Mouse (Mus musculus): ENCODE data around the gene Rab43. TPM values are rescaled to one million over a fixed set of nuclear protein-coding genes. Genes with fewer than 3 reads are reported as not detected.

The Rab43 gene
- total RNA-seq (2012; rRNA removed) = 3.1 and 4.0 TPM in 2 replicates
- polyA plus RNA-seq (2012; ENCODE audit: insufficient read depth in 1 of 2, insufficient read length in 2 of 2, low read depth in 1 of 2, low replicate concordance in 2 of 2, missing spikeins in 1 of 2) = 10 to 100 TPM in 1 of 2 experiments, not detected in 1; 13.2 TPM

- Histone ChIP-seq H3K36me3 (ENCODE audit: control insufficient read depth in 1 of 2, insufficient read depth in 2 of 2, low read length in 2 of 2) (peaks cover 2 to 24% of the 10 kb centered on the region in 2 experiments), H3K4me1 (ENCODE audit: control insufficient read depth in 1 of 2, insufficient read depth in 2 of 2, low read length in 2 of 2) (peaks cover 7 to 16% of the 10 kb centered on the region in 2 experiments; a peak in 2 of 4 replicates)
- TF ChIP-seq NELFE (IDR thresholded peaks at IDR 0.05; ENCODE audit: low read depth, low read length) (peak; percentile 54), UBTF (IDR thresholded peaks at IDR 0.05; ENCODE audit: borderline replicate concordance, insufficient read depth, low read depth, low read length) (peak; percentile 72; the same call in 1 of the 2 replicates), CTCF (IDR thresholded peaks at IDR 0.05 in 2 of 3, conservative IDR thresholded peaks at IDR 0.05 in 1 of 3; ENCODE audit: control insufficient read depth in 1 of 3, insufficient read depth in 1 of 3, low read depth in 2 of 3, low read length in 3 of 3, poor library complexity in 1 of 3, severe bottlenecking in 1 of 3) (0 out of 6 replicates have a peak, but pooled peaks of 1 of the 3 experiments have one; percentile 14), POLR2AphosphoS2 (IDR thresholded peaks at IDR 0.05; ENCODE audit: low read length) (no peak; the same call in 1 of the 2 replicates), POLR2A (IDR thresholded peaks at IDR 0.05; ENCODE audit: control insufficient read depth in 1 of 2, insufficient read depth in 1 of 2, low read depth in 1 of 2, low read length in 2 of 2, poor library complexity in 1 of 2) (peak; percentile 56 to 62; a peak in 3 of 4 replicates), TCF12 (IDR thresholded peaks at IDR 0.05; ENCODE audit: low read depth, low read length) (peak; percentile 41; the same call in 1 of the 2 replicates), MAZ (IDR thresholded peaks at IDR 0.05; ENCODE audit: low read depth, low read length) (peak; percentile 66; the same call in 1 of the 2 replicates), RCOR1 (IDR thresholded peaks at IDR 0.05; ENCODE audit: low read depth, low read length) (0 out of 2 replicates have a peak, but pooled peaks have one; percentile 1), CHD2 (IDR thresholded peaks at IDR 0.05; ENCODE audit: low read length) (no peak), ZMIZ1 (IDR thresholded peaks at IDR 0.05; ENCODE audit: low read depth, low read length) (peak; percentile 58; the same call in 1 of the 2 replicates), MYB (IDR thresholded peaks at IDR 0.05; ENCODE audit: low read depth, low read length) (no peak)
Measured at GRCm38 (mm10) chr6:87811675-87812338, at the start of gene Rab43. Gene Rab43 (minus strand): TSS chr6:87812164.

GRCm38 (mm10) chr6:87857071-87857470 is 45.1 kb upstream of the Rab43 start:
- Histone ChIP-seq H3K4me1 (ENCODE audit: control insufficient read depth in 1 of 2, insufficient read depth in 2 of 2, low read length in 2 of 2) (peaks cover 0 to 3% of the 10 kb centered on the region in 2 experiments; a peak in 2 of 4 replicates), H3K9ac (ENCODE audit: control insufficient read depth, low read depth, low read length, poor library complexity, severe bottlenecking) (no peak overlapping the region), H3K27ac (ENCODE audit: control insufficient read depth, low read depth, low read length) (no peak overlapping the region), H3K4me3 (ENCODE audit: control insufficient read depth in 1 of 2, insufficient read depth in 1 of 2, low read depth in 2 of 2, low read length in 2 of 2) (no peak overlapping the region), H3K36me3 (ENCODE audit: control insufficient read depth in 1 of 2, insufficient read depth in 2 of 2, low read length in 2 of 2) (no peaks in the 10 kb centered on the region; a peak in 1 of 4 replicates), H3K9me3 (replicated peaks; ENCODE audit: insufficient read depth, low read length) (no peaks in the 10 kb centered on the region), H3K27me3 (ENCODE audit: control insufficient read depth in 1 of 2, insufficient read depth in 2 of 2, low read length in 2 of 2) (peaks cover 2 to 9% of the 10 kb centered on the region in 2 experiments; a peak in 3 of 4 replicates), H3K79me2 (ENCODE audit: control insufficient read depth, insufficient read depth, low read length, poor library complexity) (no peaks in the 10 kb centered on the region)
- no peak for DNase-seq (ENCODE audit: low read depth, low spot score)
- TF ChIP-seq RAD21 (IDR thresholded peaks at IDR 0.05; ENCODE audit: low read depth, low read length) (no peak), JUND (IDR thresholded peaks at IDR 0.05; ENCODE audit: low read depth, low read length) (no peak), GABPA (IDR thresholded peaks at IDR 0.05; ENCODE audit: low read depth, low read length) (no peak), RCOR1 (IDR thresholded peaks at IDR 0.05; ENCODE audit: low read depth, low read length) (no peak), ETS1 (IDR thresholded peaks at IDR 0.05; ENCODE audit: low read depth, low read length) (no peak), CTCF (IDR thresholded peaks at IDR 0.05 in 2 of 3, conservative IDR thresholded peaks at IDR 0.05 in 1 of 3; ENCODE audit: control insufficient read depth in 1 of 3, insufficient read depth in 1 of 3, low read depth in 2 of 3, low read length in 3 of 3, poor library complexity in 1 of 3, severe bottlenecking in 1 of 3) (no peak), USF1 (IDR thresholded peaks at IDR 0.05; ENCODE audit: low read depth, low read length) (no peak), TAL1 (IDR thresholded peaks at IDR 0.05; ENCODE audit: low read length) (no peak), MAFK (IDR thresholded peaks at IDR 0.05; ENCODE audit: borderline replicate concordance, low read depth, low read length) (no peak), ZNF384 (IDR thresholded peaks at IDR 0.05; ENCODE audit: low read depth, low read length) (no peak), TBP (IDR thresholded peaks at IDR 0.05; ENCODE audit: low read depth, low read length) (no peak), CHD1 (IDR thresholded peaks at IDR 0.05; ENCODE audit: low read depth, low read length) (no peak), ZC3H11A (IDR thresholded peaks at IDR 0.05; ENCODE audit: low read depth, low read length) (no peak), UBTF (IDR thresholded peaks at IDR 0.05; ENCODE audit: borderline replicate concordance, insufficient read depth, low read depth, low read length) (no peak), CHD2 (IDR thresholded peaks at IDR 0.05; ENCODE audit: low read length) (no peak), MYC (IDR thresholded peaks at IDR 0.05; ENCODE audit: low read depth, low read length) (no peak)

More at GRCm38 (mm10) chr6:87811675-87812338, at the start of gene Rab43:
- Histone ChIP-seq H3K79me2 (ENCODE audit: control insufficient read depth, insufficient read depth, low read length, poor library complexity) (peaks cover 8% of the 10 kb centered on the region), H3K27me3 (ENCODE audit: control insufficient read depth in 1 of 2, insufficient read depth in 2 of 2, low read length in 2 of 2) (no peaks in the 10 kb centered on the region), H3K9me3 (replicated peaks; ENCODE audit: insufficient read depth, low read length) (no peaks in the 10 kb centered on the region), H3K9ac (ENCODE audit: control insufficient read depth, low read depth, low read length, poor library complexity, severe bottlenecking) (peak within 1 kb of the TSS; percentile 85), H3K27ac (ENCODE audit: control insufficient read depth, low read depth, low read length) (peak within 1 kb of the TSS; percentile 61), H3K4me3 (ENCODE audit: control insufficient read depth in 1 of 2, insufficient read depth in 1 of 2, low read depth in 2 of 2, low read length in 2 of 2) (peak within 1 kb of the TSS; percentile 89 to 99)
- DNase-seq (ENCODE audit: low read depth, low spot score) = peak; percentile 73

Measured in MEL (cell line).